Mouse (Mus musculus) liver, embryonic 11.5 days (tissue): ENCODE measurements around the gene Appl1. TPM values are rescaled to one million over a fixed set of nuclear protein-coding genes. Genes with fewer than 3 reads are reported as not detected.

Experiments
- ATAC-seq: fragments of 200-750 bp; cut with Nextera tagmentation; replicated peaks from 2 replicates; pipeline ENCODE4 v1.8.0; 2017; ENCODE audit warnings: moderate number of reproducible peaks, mild to moderate bottlenecking, moderate TSS enrichment, moderate library complexity; ENCODE audit not compliant: low FRiP score
- DNase-seq: peaks from one replicate; pipeline ENCODE4 v3.0.0-alpha.2; 2017; ENCODE audit warnings: low spot score
- H3K27ac ChIP-seq: fragments of 300-500 bp; sonication (generic); 2 replicates; pipeline ENCODE4 v1.5.1; 2014; ENCODE audit warnings: mild to moderate bottlenecking, low read depth, low read length, control low read depth
- H3K27me3 ChIP-seq: fragments of 300-500 bp; sonication (generic); replicated peaks from 2 replicates; pipeline ENCODE4 v1.6.1; 2014; ENCODE audit warnings: low read length, mixed read lengths; ENCODE audit not compliant: control insufficient read depth, insufficient read depth
- H3K36me3 ChIP-seq: fragments of 300-500 bp; sonication (generic); 2 replicates; pipeline ENCODE4 v1.6.1; 2014; ENCODE audit warnings: mild to moderate bottlenecking, low read length, moderate library complexity, mixed read lengths; ENCODE audit not compliant: control insufficient read depth, insufficient read depth
- H3K4me1 ChIP-seq: fragments of 300-500 bp; sonication (generic); replicated peaks from 2 replicates; pipeline ENCODE4 v1.6.1; 2014; ENCODE audit warnings: low read length, mixed read lengths; ENCODE audit not compliant: control insufficient read depth, insufficient read depth
- H3K4me2 ChIP-seq: fragments of 300-500 bp; sonication (generic); 2 replicates; pipeline ENCODE4 v1.6.1; 2014; ENCODE audit warnings: mild to moderate bottlenecking, control low read depth, moderate library complexity
- H3K4me3 ChIP-seq: fragments of 300-500 bp; sonication (generic); 2 replicates; pipeline ENCODE4 v1.5.1; 2014; ENCODE audit warnings: low read depth, low read length, control low read depth
- H3K9ac ChIP-seq: fragments of 300-500 bp; sonication (generic); 2 replicates; pipeline ENCODE4 v1.6.1; 2014; ENCODE audit warnings: low read depth, low read length, control low read depth
- H3K9me3 ChIP-seq: fragments of 300-500 bp; sonication (generic); 2 replicates; pipeline ENCODE4 v1.6.1; 2016; ENCODE audit warnings: low read length, inconsistent platforms, mixed read lengths; ENCODE audit not compliant: control insufficient read depth
- WGBS: fragments of 180-500 bp; shearing (Covaris S2); extraction: QIAGEN DNeasy Blood & Tissue Kit; methylation state at CpG from one replicate; pipeline ENCODE4 v1.1.7; 2014; 5-methylcytosine and 5-hydroxymethylcytosine counted together
- polyA plus RNA-seq: library from polyadenylated mRNA; unstranded; fragments of >200 nt; fragmentation: Nextera tagmentation; extraction: Ambion mirVana; gene quantifications from 2 replicates; pipeline ENCODE4 v1.2.1, GENCODE M21; 2014

Appl1 gene
- polyA plus RNA-seq, 1 experiment from 2014 or later: 14.2 TPM

DNA sequence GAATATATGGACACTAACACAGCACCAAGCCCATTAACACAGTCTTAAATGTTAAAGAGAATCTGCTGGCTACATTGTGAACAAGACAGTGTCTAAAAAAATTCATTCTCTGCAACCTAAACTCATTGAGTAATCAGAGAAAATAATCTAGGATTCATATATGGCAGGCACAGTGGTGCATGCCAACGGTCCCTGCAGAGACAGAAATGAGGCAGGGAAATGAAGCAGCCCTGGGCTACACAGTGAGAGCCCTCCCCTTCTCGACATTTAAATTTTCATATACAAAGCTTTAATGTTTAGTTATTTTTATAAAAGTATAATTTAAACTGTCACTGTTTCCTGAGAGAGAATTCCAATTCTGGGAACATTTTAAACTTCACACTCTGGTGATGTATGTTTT lies 71.5 kb downstream of the Appl1 start:
- no peak overlapping the region for H3K4me2 ChIP-seq
- no peaks in the 10 kb centered on the region for H3K27me3 ChIP-seq
- H3K4me3 ChIP-seq: no peak overlapping the region
- H3K9me3 ChIP-seq: no peaks in the 10 kb centered on the region
- no peak overlapping the region for H3K9ac ChIP-seq
- no peak overlapping the region for H3K27ac ChIP-seq
- H3K4me1 ChIP-seq: no peaks in the 10 kb centered on the region
- 77% methylated on average over 2 of the region's 2 CpGs for WGBS
- ATAC-seq: no peak
- no peaks in the 10 kb centered on the region for H3K36me3 ChIP-seq
- DNase-seq: no peak

DNA sequence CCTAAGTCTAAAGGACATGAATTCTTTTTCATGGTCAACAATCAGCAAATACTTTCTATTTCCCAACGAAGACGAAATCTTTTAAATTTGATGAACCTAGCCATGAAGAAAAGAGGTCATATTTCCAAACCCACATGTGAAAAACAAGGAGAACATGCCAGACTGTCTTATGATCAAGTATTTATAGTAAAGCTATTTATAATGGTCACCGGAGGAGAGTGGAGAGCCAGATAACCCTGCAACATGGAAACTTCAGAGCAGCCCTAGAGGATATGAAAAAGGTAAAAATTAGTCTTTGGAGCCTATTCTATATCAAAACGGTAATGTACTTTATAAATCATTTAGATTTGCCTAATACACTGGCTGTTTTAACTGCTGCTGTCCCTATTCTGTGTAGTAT lies 76.6 kb downstream of the Appl1 start, which contains the start of gene Asb14:
Gene Asb14, plus strand, starts transcription at position 166 of the 400 bp plus-strand sequence.
- 89% methylated on average over 4 of the region's 4 CpGs for WGBS
- Histone ChIP-seq H3K36me3 (no peaks in the 10 kb centered on the region), H3K27me3 (no peaks in the 10 kb centered on the region), H3K9ac (no peak within 1 kb of the TSS), H3K4me2 (no peak within 1 kb of the TSS), H3K9me3 (no peaks in the 10 kb centered on the region), H3K4me3 (no peak within 1 kb of the TSS), H3K4me1 (no peaks in the 10 kb centered on the region), H3K27ac (no peak within 1 kb of the TSS)
- no peak for ATAC-seq
- no peak for DNase-seq

DNA sequence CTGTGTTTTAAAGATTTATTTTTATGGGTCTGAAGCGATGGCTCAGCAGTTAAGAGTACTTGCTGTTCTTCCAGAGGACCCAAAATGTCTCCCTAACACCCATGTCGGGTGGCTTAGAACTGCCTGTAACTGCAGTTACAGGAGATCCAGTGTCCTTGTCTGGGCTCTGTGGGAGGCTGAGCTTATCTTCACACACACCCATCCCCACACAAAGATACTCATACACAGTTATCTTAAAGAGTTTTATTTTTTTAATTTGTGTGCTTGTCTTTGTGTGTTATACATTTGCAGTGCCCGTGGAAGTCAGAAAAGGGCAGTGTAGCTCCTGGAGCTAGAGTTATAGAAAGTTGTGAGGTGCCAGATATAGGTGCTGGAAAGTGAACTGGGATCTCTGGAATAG lies 80.3 kb downstream of the Appl1 start:
- Histone ChIP-seq H3K36me3 (no peaks in the 10 kb centered on the region), H3K9ac (no peak overlapping the region), H3K4me1 (no peaks in the 10 kb centered on the region), H3K4me3 (no peak overlapping the region), H3K27me3 (no peaks in the 10 kb centered on the region), H3K4me2 (no peak overlapping the region), H3K9me3 (no peaks in the 10 kb centered on the region), H3K27ac (no peak overlapping the region)
- DNase-seq (no peak), ATAC-seq (no peak)
- 67% methylated on average over 3 of the region's 3 CpGs for WGBS

DNA sequence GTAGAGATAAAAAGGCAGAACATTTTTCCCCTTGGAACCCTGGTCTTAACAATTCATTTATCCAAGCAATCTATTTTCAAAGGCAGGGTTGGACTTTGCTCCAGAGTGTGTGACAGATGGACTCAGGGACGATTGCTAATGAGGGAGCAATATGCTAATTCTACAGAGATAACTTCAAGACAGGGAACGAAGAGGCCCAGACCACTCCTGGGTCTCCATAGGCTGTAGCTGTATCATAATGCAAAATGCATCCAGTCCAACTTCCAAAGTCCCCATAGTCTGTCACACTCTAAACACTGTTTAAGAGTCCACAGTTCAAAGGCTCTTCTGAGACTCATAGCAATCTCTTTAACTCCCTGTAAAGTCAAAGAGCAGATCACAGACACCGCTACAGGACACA lies 83.8 kb downstream of the Appl1 start:
- 72% methylated on average over 3 of the region's 3 CpGs for WGBS
- ATAC-seq: no peak

DNA sequence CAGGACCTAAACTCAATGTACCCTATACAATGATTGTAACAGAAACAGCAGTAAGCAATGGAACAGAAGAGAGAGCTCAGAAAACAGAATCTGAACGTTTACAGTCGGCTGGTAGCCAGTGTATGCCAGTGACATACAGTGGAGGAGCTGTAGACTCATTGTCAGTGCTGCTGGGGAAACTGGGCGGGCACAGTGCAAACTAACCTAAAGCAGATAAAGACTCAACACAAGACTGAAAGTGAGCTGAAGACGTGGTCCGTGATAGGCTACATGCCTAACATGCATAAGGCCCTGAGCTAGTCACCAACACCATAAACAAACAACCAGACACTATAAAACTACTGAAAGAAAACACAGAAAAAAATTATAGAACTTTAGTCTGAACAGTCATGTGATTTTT lies 89.3 kb downstream of the Appl1 start:
- H3K4me1 ChIP-seq: no peaks in the 10 kb centered on the region
- H3K9ac ChIP-seq: no peak overlapping the region
- H3K9me3 ChIP-seq: no peaks in the 10 kb centered on the region
- no peak overlapping the region for H3K4me2 ChIP-seq
- 70% methylated on average over 5 of the region's 5 CpGs for WGBS
- no peaks in the 10 kb centered on the region for H3K27me3 ChIP-seq
- H3K4me3 ChIP-seq: no peak overlapping the region
- DNase-seq (no peak), ATAC-seq (no peak)
- H3K36me3 ChIP-seq: no peaks in the 10 kb centered on the region
- no peak overlapping the region for H3K27ac ChIP-seq

More for the DNA sequence above, 83.8 kb downstream of the Appl1 start:
- Histone ChIP-seq H3K27me3 (no peaks in the 10 kb centered on the region), H3K4me1 (no peaks in the 10 kb centered on the region), H3K9ac (no peak overlapping the region), H3K27ac (no peak overlapping the region), H3K36me3 (no peaks in the 10 kb centered on the region), H3K9me3 (no peaks in the 10 kb centered on the region), H3K4me2 (no peak overlapping the region), H3K4me3 (no peak overlapping the region)
- no peak for DNase-seq

DNA sequence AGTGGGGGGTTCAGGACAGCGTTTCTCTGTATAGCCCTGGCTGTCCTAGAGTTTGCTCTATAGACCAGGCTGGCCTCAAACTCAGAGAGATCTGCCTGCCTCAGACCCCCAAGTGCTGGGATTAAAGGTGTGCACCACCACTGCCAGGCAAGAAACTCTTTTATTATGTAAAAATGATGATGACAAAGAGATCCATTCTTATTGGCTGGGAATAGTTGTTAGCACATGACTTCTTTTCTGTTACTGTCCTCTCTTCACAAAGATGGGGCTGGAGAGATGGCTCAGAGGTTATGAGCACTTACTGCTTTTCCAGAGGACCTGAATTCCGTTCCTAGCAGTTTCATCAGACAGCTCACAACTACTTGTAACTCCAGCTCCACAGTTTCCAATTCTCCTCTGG lies 91.1 kb downstream of the Appl1 start:
- no peak for DNase-seq
- H3K9me3 ChIP-seq: no peaks in the 10 kb centered on the region
- no peaks in the 10 kb centered on the region for H3K27me3 ChIP-seq
- 77% methylated on average over 2 of the region's 2 CpGs for WGBS
- no peak overlapping the region for H3K4me3 ChIP-seq
- no peak for ATAC-seq
- no peaks in the 10 kb centered on the region for H3K4me1 ChIP-seq
- no peak overlapping the region for H3K4me2 ChIP-seq
- no peak overlapping the region for H3K27ac ChIP-seq
- H3K9ac ChIP-seq: no peak overlapping the region
- H3K36me3 ChIP-seq: no peaks in the 10 kb centered on the region

DNA sequence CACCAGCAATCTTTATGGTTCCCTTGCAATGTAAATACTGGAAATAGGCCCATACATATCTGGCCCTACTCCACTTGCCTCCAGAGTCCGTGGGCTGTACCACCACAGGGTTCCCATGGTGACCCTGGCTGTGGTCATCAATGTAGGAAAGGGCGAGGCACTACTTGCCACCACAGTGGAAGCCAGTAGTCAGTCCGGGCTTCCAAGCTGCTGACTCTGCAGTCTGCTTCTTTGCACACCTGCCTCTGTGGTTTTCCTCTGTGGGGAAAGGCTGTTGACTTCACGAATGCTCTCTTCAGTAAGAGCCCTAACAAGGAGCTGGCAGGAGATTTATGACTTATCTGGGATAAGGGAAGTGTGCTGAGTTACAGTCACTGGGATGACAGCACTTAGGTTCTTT lies 92.3 kb downstream of the Appl1 start:
- ATAC-seq: no peak
- no peak overlapping the region for H3K4me3 ChIP-seq
- WGBS: 38% methylated on average over 4 of the region's 4 CpGs
- no peak overlapping the region for H3K27ac ChIP-seq
- H3K4me1 ChIP-seq: no peaks in the 10 kb centered on the region
- no peak overlapping the region for H3K9ac ChIP-seq
- H3K4me2 ChIP-seq: no peak overlapping the region
- no peaks in the 10 kb centered on the region for H3K9me3 ChIP-seq
- H3K36me3 ChIP-seq: no peaks in the 10 kb centered on the region
- DNase-seq: no peak
- H3K27me3 ChIP-seq: no peaks in the 10 kb centered on the region

Other genes starting within 250 kb of the Appl1 start
- gene Asb14, start 76.7 kb downstream of the Appl1 start, polyA plus RNA-seq: not detected in 2 replicates
- 18.0 and 22.0 TPM in 2 replicates for gene Hesx1, start 23.2 kb upstream of the Appl1 start, polyA plus RNA-seq
- gene Il17rd, start 67.7 kb upstream of the Appl1 start, polyA plus RNA-seq: 0.69 and 0.80 TPM in 2 replicates
- gene Arhgef3, start 143.7 kb upstream of the Appl1 start, polyA plus RNA-seq: 6.4 and 6.8 TPM in 2 replicates